Mouse (Mus musculus) adrenal gland, postnatal 14 days (tissue): ENCODE measurements around the gene Coa5. TPM values are rescaled to one million over a fixed set of nuclear protein-coding genes. Genes with fewer than 3 reads are reported as not detected.

Experiments used
- total RNA-seq: library from RNA; stranded (reverse); gene quantifications from 2 replicates; pipeline ENCODE4 v1.2.3, GENCODE M21; 2021

Gene Coa5
- total RNA-seq, 1 experiment from 2014 or later, result 95.9 TPM

Other genes starting within 250 kb of the Coa5 start
- gene Cnga3, start 215.7 kb downstream of the Coa5 start, total RNA-seq, result 1.8 and 2.0 TPM in 2 replicates
- 21.2 and 23.5 TPM in 2 replicates for gene Inpp4a, start 130.2 kb downstream of the Coa5 start, total RNA-seq
- gene Unc50, start within 50 bp of the Coa5 start, total RNA-seq, result 60.5 and 66.7 TPM in 2 replicates
- 10.6 and 11.2 TPM in 2 replicates for gene Mgat4a, start 110.9 kb upstream of the Coa5 start, total RNA-seq